Mouse (Mus musculus) c-Kit-negative CD71-positive TER-119-positive erythroid progenitor cells, embryonic 14.5 days (primary cell): ENCODE data around the gene Pdzd8.

Experiments
- DNase-seq: peaks from one replicate; pipeline ENCODE4 v3.0.0-alpha.2; 2013; ENCODE audit warnings: low read depth, low spot score

Pdzd8 gene

DNA sequence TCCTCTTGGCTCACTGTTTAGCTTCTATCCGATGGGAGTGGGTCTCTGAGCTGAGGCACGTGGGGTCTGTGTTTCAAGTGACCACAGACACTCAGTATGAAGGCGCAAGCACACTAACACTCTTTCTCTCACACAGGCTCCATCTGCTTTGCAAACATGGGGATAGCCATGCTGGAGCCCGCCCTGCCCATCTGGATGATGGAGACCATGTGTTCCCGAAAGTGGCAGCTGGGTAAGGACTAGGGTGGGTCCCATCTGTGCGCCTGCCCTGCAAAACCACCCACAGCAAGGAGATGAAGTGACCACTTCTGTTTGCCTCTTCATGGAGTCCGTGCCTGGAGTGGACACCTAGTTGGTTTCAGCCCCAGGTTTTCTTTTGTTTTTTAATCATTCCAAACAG is 69.2 kb downstream of the Pdzd8 start:
- DNase-seq = no peak

DNA sequence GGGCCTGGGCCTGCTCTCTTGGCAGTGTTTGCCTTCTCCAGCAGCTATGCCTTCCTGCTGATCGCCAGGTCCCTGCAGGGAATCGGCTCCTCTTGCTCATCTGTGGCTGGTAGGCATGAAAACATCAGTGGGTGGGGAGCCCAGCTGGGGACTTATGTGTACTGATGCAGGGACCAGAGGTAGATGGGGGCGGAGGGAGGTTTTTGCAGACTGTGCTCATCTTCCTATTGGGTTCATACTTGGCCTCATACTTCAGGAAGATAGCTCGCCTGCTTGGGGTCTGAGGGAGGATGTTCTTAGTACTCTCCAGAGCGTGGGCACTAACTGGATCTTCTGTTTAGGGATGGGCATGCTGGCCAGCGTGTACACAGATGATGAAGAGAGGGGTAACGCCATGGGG is 72.4 kb downstream of the Pdzd8 start:
- DNase-seq = no peak

DNA sequence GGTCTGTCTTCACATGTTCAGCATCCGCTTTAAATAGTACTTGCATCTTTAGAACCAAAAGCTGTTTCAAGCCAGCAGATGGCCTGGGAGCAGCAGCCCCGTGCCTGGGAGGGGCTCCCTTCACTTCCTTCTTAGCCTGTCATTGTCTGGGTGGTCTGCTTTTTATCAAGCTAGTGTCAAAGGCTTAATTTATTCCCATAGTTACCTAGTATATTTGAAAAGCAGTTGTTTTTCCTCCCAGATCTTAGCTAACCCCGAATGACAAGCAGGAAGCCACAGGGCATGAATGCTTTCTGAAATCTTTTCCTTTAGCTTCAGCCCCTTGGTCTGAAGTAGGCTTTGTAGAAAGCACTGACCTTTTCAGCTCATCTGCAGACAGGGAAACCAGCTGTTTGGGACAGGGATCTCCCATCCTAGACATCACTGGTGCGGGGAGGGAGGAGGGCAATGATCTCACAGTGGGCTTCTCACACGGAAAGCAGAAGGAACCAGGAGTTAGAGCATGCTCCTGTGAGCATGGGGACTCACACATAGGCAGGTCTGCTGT is 78.1 kb downstream of the Pdzd8 start:
- DNase-seq = no peak

DNA sequence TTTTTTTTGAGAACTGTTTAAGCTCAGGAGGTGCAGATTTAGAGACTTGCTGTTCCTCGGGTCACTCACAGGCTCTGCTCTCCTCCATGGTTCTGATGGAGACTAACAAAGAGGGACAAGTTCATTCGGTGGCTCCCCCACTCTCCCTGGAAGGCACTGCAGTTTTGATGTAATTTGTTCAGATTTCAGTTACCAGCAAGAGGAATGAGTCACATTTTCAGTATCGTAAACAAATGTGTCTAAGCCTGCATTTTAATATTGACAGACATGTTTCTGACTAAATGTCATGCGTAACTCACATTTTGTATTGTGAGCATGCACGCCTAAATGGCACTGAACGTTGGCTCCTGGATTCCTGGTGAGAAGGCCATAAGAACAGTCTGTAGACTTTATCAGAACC is 79.7 kb downstream of the Pdzd8 start:
- DNase-seq = no peak

DNA sequence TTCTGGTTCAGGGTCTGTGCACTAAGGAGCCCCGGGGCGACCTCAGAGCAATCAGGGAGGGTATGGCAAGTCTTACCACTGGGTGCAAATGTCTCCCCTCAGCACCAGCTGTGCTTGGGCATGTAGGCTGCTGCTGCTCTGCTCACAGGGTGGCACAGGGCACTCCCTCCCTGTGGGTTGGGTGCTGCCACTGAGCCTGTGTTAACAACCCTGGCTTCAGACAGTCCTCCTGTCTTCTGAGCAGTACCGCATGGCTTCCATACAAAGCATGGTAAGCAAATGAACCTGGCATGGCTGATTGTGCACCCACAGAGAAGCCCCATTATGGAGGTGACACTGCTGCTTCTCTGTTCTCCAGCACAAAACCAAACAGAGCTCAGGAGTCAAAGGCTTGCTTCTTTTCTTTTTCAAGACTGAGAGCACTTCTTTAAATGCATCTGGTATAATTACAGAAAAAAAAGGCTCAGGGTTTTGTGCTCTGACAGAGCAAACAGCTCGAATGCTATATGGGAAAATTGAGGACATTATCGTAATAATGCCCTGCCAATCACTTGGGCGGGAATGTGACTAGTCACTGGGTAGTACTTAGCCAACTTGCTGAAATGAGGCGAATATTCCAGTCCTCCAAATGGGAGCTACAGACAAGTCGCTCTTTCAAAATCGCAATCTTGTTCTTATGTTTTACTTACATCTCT is 80.6 kb downstream of the Pdzd8 start:
- DNase-seq = no peak

DNA sequence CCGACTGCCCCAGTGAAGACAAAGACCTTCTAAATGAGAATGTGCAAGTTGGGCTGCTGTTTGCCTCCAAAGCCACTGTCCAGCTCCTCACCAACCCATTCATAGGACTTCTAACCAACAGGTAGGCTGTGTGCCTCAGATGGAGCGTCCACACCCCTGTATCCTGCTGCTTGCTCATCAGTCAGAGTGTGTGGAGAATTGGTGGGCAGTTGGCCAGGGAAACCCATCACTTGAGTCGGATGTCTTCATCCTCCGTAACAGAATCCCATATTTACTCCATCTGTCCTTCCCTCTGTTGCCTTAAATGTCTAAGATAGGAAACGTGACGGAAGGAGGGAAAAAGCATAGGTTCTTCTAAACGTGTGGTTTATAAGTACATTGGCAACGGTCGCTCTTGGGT is 82.4 kb downstream of the Pdzd8 start:
- DNase-seq = no peak

DNA sequence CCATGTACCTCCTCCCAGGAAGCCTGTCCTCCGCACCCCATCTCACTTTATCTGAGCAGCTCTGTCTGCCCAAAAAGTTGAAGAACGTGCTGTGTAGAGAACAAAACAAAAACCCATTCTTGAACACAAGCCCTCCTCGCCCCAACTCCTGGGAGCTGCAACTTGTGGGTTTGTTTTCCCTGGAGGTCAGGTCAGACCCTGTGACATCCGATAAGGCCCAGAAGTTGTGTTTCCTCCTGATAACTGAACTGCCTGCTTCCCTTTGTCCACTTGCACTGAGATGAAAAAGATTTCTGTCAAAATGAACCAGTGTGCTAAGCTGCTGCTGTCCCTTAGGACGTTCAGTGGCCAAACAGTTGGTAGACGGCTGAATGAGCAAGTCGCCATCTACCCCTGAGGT is 84.0 kb downstream of the Pdzd8 start:
- DNase-seq = no peak

DNA sequence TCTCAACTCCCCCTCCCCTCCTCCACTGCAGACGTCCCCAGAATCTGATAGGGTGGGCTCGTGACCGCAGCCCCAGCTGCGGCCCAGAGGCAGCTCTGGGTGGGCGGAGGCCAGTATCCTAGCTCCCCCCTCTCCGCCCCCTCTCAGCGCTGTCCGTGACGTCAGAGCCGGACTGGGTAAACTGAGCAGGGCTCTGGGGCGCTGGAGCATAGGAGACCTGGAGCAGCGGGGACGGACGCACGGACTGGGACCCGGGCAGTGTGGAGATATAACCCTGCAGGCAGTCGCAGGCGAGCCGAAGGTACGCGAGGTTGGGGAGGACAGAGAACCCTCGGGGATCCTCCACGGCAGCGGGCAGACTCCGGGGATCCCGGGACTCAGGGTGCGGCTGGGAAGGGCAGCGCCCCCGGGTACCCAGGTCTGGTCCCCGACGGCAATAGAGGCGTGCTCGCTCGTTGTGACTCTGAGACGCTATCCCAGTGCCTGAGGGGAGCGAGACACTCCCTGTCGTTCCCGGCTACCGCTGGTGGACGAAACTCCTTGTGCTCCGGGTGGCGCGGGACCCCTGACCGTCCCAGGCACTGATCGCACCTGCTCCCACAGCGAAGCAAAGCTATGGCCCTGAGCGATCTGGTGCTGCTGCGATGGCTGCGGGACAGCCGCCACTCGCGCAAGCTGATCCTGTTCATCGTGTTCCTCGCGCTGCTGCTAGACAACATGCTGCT is 84.7 kb downstream of the Pdzd8 start, which contains the start of gene Slc18a2:
Gene Slc18a2 (plus strand): TSS at position 179 of the 725 bp plus-strand sequence.
- no peak for DNase-seq

DNA sequence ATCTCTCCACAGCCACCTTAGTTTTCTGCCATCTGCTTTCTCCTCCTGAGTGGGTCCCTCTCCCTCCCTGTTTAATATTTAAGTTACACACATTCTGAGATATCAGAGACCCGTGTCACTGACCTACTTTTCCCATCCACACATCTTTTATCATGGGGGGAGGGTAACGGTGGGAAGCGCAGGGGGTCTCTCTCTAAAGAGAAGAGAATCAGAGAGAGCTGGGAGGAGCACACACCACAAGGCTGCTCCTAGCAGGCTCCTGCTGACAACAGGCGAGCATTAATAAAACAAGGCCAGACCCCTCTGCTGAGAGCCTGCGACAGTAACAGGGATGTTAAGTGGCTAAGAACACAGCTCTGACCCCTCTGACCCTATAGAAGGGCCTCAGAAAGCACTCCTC is 85.9 kb downstream of the Pdzd8 start:
- no peak for DNase-seq

DNA sequence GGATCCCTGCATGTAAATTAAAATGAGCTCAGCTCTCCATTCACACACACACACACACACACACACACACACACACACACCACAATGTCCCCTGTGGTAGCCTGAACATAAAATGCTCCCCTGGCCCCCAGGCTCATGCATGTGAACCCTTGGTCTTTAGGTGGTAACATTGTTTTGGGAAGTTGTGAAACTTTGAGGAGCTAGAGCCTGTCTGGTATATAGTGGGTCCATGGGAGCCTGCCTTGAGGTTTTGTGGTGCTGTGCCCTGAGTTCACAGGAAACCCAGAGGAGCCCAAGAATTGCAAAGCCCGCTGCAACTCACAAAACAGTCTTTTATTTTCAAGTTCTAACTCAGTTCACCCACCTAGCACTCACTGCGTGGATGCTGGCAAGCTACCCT is 92.9 kb downstream of the Pdzd8 start:
- DNase-seq = no peak

DNA sequence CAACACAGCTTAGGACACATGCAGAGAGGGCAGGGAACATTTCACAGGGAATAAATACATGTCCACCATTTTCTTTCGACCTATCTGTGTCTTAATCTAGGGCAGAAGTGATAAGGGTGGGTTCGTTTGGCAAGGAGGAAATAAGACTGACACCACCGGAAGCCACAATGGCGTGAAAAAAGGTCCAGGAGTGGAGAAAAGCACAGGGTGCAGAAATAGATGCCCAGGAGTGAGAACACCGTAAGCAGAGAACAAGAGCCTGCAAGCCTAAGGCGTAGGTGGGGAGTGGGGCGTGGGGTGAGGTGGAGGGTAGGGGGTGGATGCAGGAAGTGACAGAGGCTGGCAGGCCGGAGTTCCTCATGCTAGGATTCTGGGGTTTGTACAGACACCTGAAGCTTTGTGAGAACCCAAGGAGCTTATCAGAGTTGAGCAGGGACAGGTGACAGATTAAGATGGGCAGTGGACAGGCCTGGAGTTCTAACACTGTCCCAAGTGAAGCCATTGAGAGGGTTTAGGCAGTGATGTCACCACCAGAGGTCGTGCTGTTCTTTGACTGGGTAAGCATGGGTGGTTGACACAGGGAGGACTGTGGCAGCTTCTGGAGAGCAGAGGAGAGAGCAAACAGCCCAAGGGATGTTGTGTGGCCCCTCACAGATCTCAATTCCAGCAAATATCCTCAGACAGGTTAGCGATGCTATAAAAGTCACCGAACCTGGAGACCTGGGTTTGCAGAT is 96.9 kb downstream of the Pdzd8 start:
- no peak for DNase-seq

DNA sequence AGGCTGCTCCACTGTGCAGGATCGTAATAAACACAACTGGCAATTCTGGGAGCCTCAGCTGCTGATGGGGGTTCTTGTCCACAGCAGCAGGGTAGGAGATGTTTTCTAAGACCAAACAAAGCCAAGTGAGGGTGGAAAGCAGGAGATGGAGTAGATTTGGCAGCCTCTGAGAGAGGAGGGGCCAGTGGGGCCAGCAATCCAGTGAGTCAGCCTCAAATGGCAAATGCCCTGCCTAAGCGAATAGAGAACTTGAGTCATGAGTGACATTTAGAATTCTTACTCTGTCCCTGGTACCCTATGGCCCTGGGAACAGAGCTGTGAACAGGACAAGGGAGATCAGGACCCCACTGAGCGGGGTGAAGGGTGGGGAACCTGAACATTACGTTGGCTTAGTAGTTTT is 97.4 kb downstream of the Pdzd8 start:
- DNase-seq = no peak
